Mouse (Mus musculus): Measurements from ENCODE around the gene Foxo6. TPM values are rescaled to one million over a fixed set of nuclear protein-coding genes. Genes with fewer than 3 reads are reported as not detected.

Gene Foxo6
- polyA plus RNA-seq, 1 experiment from 2014 or later, result 0.25 TPM

DNA sequence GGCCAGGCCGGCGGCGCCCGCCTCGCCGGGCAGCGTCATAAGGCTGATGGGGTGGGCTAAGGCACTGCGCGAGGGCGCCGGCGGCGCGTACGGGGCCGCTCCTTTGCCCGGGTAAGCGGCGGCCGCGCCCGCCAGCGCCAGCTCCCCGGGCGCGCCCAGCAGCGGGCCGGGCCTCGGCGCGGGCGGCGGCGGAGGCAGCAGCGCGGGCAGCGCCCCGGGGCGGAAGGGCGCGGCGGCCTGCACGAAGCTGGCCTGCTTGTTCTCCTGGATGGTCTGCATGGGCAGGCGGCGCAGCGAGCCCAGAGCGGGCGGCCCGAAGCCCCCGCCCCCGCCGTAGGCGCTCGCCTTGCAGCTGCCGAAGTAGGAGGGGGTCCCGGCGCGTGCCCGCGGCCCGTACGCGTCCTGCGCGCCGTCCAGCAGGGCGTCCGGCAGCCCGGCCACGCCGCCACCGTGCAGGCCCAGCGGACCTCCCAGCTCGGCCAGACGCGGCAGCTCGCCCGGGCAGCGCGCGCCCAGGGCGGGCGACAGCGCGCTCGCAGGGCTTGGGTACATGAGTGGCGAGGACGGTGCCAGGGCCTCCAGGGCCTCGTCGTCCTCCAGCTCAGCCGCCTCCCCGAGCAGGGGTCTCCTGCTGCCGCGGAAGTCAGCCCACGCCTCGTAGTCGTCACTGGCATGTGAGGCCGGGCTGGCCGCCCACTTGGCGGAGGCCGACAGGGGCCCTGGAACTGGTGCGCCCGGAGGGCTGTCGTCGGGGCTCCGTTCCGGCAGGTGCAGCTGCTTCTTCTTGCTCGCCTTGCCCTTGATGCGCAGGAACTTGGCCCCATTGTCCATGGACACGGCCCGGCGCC lies 18.7 kb downstream of the Foxo6 start:
- H3K4me3 ChIP-seq, result peak overlapping the region; percentile 39
- peak overlapping the region; percentile 72 for H3K4me2 ChIP-seq
- H3K9ac ChIP-seq, result peak overlapping the region; percentile 8
- no peaks in the 10 kb centered on the region for H3K36me3 ChIP-seq
- no peak overlapping the region for H3K27ac ChIP-seq
- ATAC-seq (ENCODE audit: borderline replicate concordance, extremely low read depth, low FRiP score, low TSS enrichment), result peak; percentile 32; the same call in 1 of the 2 replicates
- no peaks in the 10 kb centered on the region for H3K9me3 ChIP-seq
- under 1% methylated on average over 108 of the region's 112 CpGs for WGBS
- H3K4me1 ChIP-seq, result peaks cover 31% of the 10 kb centered on the region
- H3K27me3 ChIP-seq, result peaks cover 87% of the 10 kb centered on the region

DNA sequence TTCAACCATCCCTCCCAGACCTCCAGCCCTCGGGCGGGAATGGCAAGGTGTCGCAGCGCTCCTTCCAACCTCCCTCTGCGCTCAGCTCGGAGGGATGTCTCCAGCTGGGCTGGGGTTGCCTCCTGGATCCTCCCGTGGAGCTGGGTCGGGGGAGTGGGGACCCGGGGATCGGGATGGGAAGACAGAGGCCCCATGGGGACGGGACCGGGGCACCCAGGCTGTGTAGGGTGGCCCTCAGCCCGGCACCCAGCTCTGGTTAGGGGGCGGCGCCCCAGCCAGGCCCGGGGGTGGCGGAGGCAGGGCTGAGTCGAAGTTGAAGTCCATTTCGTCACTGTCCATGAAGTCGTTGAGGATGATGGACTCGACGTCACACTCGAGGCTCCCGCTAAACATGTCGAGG lies 19.5 kb downstream of the Foxo6 start:
- H3K27me3 ChIP-seq, result peaks cover 81% of the 10 kb centered on the region

DNA sequence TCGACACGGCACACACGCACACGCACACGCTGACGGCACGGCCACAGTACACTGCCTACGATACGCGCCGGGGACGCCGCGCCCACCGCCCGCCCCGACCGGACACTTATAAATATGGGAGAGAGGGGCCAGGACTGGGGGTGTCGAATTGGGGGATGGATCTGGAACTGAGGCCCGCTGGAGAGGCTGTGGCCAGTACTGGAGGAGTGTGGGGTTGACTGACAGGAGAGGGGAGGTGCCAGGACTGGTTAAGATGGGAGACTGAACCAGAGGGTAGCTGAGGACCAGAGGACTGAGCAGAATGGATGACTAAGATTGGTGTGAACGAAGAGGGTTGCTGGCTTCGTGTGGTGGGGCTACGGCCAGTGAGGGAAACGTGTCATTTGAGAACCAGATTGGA lies 20.0 kb downstream of the Foxo6 start:
- H3K27me3 ChIP-seq, result peaks cover 84% of the 10 kb centered on the region
- H3K4me3 ChIP-seq, result no peak overlapping the region
- H3K9ac ChIP-seq, result no peak overlapping the region
- no peak for ATAC-seq (ENCODE audit: borderline replicate concordance, extremely low read depth, low FRiP score, low TSS enrichment)
- no peak overlapping the region; the same call in 1 of the 2 replicates for H3K4me2 ChIP-seq
- H3K27ac ChIP-seq, result no peak overlapping the region
- H3K36me3 ChIP-seq, result no peaks in the 10 kb centered on the region
- WGBS, result 26% methylated on average over 24 of the region's 24 CpGs
- H3K4me1 ChIP-seq, result peaks cover 37% of the 10 kb centered on the region
- H3K9me3 ChIP-seq, result no peaks in the 10 kb centered on the region

More for the DNA sequence above, 19.5 kb downstream of the Foxo6 start:
- H3K4me2 ChIP-seq, result peak overlapping the region; percentile 72
- H3K9me3 ChIP-seq, result no peaks in the 10 kb centered on the region
- H3K4me1 ChIP-seq, result peaks cover 37% of the 10 kb centered on the region
- 11% methylated on average over 25 of the region's 25 CpGs for WGBS
- no peaks in the 10 kb centered on the region for H3K36me3 ChIP-seq
- ATAC-seq (ENCODE audit: borderline replicate concordance, extremely low read depth, low FRiP score, low TSS enrichment), result no peak
- no peak overlapping the region for H3K27ac ChIP-seq
- H3K9ac ChIP-seq, result peak overlapping the region; percentile 8
- peak overlapping the region; percentile 39 for H3K4me3 ChIP-seq

DNA sequence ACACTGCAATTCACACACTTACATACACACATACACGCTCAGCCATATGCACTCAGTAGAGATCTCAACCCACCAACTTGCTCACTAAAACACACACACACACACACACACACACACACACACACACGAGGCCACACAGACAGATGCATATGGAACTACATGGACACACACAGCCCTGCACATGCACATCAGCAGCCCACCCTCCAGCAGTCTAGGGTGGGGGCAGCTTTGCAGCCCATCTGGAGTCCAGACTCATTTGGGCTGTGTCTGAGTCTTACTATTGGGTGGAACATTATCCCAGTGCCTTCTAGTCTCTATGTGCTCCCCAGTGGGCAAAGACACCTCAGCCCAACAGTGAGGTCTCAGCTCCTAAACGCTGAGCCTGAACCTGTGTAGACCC lies 23.0 kb downstream of the Foxo6 start:
- ATAC-seq (ENCODE audit: borderline replicate concordance, extremely low read depth, low FRiP score, low TSS enrichment), result no peak
- H3K4me1 ChIP-seq, result peaks cover 34% of the 10 kb centered on the region
- no peaks in the 10 kb centered on the region for H3K9me3 ChIP-seq
- 48% methylated on average over 3 of the region's 3 CpGs for WGBS
- no peaks in the 10 kb centered on the region for H3K36me3 ChIP-seq
- H3K4me2 ChIP-seq, result no peak overlapping the region
- H3K27me3 ChIP-seq, result peaks cover 78% of the 10 kb centered on the region
- no peak overlapping the region for H3K9ac ChIP-seq
- H3K4me3 ChIP-seq, result no peak overlapping the region
- H3K27ac ChIP-seq, result no peak overlapping the region

DNA sequence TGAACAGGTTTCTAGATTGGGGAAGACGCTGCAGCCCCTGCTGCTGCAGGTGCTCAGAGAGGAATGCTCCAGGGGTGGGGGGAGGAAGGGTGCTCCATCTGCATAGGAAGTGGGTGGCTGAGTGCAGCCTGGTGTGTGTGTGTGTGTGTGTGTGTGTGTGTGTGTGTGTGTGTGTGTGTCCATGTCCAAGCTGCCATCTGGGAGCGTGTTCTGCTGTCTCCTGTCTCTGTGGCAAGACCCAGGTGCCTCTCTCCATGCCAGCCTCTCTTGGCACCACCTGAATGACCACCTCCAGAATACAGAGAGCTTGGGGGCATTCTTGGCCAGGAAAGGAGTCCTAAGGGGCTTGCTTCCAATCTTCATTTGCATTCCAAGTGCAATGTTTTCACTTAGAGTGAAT lies 24.4 kb downstream of the Foxo6 start:
- Histone ChIP-seq H3K4me3 (no peak overlapping the region), H3K4me1 (peaks cover 23% of the 10 kb centered on the region), H3K4me2 (no peak overlapping the region), H3K27me3 (peaks cover 72% of the 10 kb centered on the region), H3K36me3 (no peaks in the 10 kb centered on the region), H3K27ac (no peak overlapping the region), H3K9ac (no peak overlapping the region), H3K9me3 (no peaks in the 10 kb centered on the region)
- 40% methylated on average over 2 of the region's 2 CpGs for WGBS
- no peak for ATAC-seq (ENCODE audit: borderline replicate concordance, extremely low read depth, low FRiP score, low TSS enrichment)

DNA sequence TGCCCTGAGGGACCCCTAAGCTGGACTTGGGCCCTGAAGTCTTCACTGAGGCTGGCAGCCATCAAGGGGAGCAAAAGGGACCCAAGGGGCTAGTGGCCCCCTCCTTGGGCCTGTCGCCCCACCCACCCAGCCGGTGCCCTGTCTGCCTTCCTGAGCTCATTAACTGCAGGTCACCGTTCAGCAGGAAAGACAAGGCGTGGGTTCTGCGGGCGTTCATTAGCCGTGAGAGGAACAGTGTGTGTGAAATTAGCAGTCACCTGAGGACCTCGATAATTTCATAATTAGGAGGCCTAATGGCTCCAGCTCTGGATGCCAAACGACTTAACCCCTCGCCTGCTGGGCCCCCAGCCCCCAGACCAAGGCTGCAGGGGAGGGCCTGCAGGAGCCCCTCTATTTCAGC lies 24.9 kb downstream of the Foxo6 start:
- no peak for ATAC-seq (ENCODE audit: borderline replicate concordance, extremely low read depth, low FRiP score, low TSS enrichment)
- H3K4me2 ChIP-seq, result no peak overlapping the region
- no peaks in the 10 kb centered on the region for H3K36me3 ChIP-seq
- H3K9ac ChIP-seq, result no peak overlapping the region
- 41% methylated on average over 10 of the region's 10 CpGs for WGBS
- H3K9me3 ChIP-seq, result no peaks in the 10 kb centered on the region
- no peak overlapping the region for H3K4me3 ChIP-seq
- H3K27ac ChIP-seq, result no peak overlapping the region
- H3K4me1 ChIP-seq, result peaks cover 19% of the 10 kb centered on the region
- peaks cover 67% of the 10 kb centered on the region for H3K27me3 ChIP-seq

DNA sequence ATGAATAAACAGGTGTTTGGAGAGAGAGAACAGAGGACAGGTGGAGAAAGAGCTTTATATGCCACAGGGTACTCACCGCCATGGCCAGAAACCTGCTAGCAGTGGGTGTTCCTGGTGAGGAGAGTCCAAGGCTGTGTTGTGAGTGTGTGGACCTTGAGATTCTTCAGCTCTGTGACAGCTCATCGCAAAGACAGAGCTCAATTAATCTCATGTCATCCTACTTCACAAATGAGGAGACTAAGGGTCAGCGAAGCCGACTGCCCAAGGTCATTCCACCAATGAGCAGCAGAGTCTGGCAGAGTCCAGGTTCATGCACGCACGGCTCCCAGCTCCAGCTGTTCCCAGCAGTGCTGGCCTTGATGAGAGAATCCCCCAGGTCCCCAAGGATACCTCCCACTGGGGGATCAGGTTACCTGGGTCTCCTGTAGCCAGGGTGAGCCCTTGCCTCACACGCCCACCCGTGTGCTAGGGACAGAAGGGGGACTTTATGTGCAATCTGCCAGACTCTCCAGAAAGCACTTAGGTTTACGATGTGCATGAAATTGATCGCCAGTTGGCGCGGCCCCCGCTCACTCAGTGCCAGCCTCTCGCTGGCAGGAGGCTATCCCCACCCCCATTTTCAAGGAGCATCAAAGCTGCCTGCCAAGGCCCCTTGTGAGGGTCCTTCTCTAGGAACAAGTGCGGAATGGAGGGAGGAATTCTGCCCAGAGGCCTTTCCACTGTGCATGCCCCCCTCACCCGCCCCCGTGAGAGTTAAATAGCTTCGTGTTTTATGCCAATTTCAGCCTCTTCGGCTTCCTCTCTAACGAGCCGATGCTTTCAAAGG lies 27.6 kb downstream of the Foxo6 start:
- Histone ChIP-seq H3K36me3 (no peaks in the 10 kb centered on the region), H3K4me2 (no peak overlapping the region), H3K4me3 (no peak overlapping the region), H3K9me3 (no peaks in the 10 kb centered on the region), H3K27me3 (peaks cover 42% of the 10 kb centered on the region), H3K4me1 (peaks cover 29% of the 10 kb centered on the region), H3K9ac (no peak overlapping the region), H3K27ac (no peak overlapping the region)
- ATAC-seq (ENCODE audit: borderline replicate concordance, extremely low read depth, low FRiP score, low TSS enrichment), result no peak
- WGBS, result 39% methylated on average over 21 of the region's 21 CpGs

DNA sequence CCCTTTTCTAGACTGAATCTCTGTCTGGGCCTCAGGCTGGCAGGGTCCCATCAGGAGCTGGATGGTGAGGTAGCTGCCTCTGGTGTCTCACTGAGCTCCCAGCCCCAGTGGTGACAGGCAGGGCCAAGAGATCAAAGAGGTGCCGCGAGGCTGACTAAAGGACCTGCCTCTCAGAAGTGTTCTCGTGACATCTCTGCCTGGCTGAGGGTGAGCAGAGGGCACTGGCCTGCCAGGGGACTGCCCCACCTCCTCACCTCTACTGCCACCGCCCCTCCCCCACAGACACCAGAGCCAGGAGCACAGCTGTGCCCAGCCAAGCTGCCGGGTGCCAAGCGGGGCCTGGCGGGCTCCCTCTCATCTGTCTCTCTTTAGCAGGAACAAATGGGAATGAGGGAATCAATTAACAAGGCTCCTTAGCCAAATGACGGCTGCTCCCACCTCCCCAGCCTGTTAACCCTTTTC lies 38.3 kb downstream of the Foxo6 start:
- H3K4me2 ChIP-seq, result no peak overlapping the region
- H3K9ac ChIP-seq, result no peak overlapping the region
- no peaks in the 10 kb centered on the region for H3K27me3 ChIP-seq
- ATAC-seq (ENCODE audit: borderline replicate concordance, extremely low read depth, low FRiP score, low TSS enrichment), result no peak
- H3K27ac ChIP-seq, result peak overlapping the region; percentile 48; the same call in 1 of the 2 replicates
- WGBS, result 9% methylated on average over 8 of the region's 8 CpGs
- no peak overlapping the region for H3K4me3 ChIP-seq
- no peaks in the 10 kb centered on the region for H3K9me3 ChIP-seq
- peaks cover 47% of the 10 kb centered on the region for H3K4me1 ChIP-seq
- H3K36me3 ChIP-seq, result no peaks in the 10 kb centered on the region

DNA sequence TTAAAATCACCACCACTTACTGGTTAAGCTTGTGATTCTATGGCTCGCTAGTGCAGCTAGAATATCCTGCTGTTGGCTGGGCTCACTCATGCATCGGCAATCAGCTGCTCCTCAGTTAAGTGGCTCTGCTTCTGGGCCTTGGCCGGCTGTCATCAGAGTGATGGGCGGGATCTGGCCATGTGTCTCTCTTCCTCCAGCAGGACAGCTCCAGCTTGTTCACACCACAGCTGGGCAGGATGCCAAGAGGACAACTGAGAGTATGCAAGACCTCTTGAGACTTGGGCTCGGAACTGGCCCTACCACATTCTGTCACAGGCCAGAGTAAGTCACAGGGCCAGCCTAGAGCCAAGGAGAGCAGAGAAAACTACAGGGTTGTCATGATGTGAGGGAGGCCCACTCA lies 39.7 kb downstream of the Foxo6 start:
- Histone ChIP-seq H3K9ac (no peak overlapping the region), H3K36me3 (no peaks in the 10 kb centered on the region), H3K27me3 (0 out of 2 replicates have a peak, but pooled peaks cover 3% of the 10 kb centered on the region), H3K4me1 (peaks cover 45% of the 10 kb centered on the region), H3K4me2 (no peak overlapping the region), H3K27ac (peak overlapping the region; percentile 48), H3K4me3 (no peak overlapping the region), H3K9me3 (no peaks in the 10 kb centered on the region)
- peak; percentile 89 for ATAC-seq (ENCODE audit: borderline replicate concordance, extremely low read depth, low FRiP score, low TSS enrichment)
- 7% methylated on average over 5 of the region's 5 CpGs for WGBS

DNA sequence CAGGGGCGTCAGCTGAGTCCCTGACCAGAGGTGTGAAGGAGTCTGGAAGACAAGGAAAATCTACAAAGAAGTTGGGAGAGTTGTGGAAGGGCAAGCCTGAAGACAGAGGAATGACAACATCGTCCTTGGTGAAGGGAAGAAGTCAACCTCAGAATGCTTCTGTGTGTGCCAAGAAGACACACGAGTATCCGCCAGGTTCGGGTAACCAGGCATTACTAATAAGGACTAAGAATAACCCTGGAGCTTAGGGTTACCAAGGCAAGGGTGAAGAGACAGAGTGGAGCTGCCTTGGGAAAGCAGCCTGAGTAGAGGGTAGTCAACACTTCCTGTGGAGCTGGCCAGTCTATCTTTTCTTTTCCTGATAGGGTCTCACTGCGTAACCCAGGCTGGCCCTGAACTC lies 41.1 kb downstream of the Foxo6 start:
- Histone ChIP-seq H3K36me3 (no peaks in the 10 kb centered on the region), H3K27ac (no peak overlapping the region), H3K4me1 (peaks cover 43% of the 10 kb centered on the region), H3K9me3 (no peaks in the 10 kb centered on the region), H3K4me3 (no peak overlapping the region), H3K27me3 (peaks cover 12% of the 10 kb centered on the region; the same call in 1 of the 2 replicates), H3K9ac (no peak overlapping the region), H3K4me2 (no peak overlapping the region)
- 88% methylated on average over 6 of the region's 6 CpGs for WGBS
- no peak for ATAC-seq (ENCODE audit: borderline replicate concordance, extremely low read depth, low FRiP score, low TSS enrichment)

DNA sequence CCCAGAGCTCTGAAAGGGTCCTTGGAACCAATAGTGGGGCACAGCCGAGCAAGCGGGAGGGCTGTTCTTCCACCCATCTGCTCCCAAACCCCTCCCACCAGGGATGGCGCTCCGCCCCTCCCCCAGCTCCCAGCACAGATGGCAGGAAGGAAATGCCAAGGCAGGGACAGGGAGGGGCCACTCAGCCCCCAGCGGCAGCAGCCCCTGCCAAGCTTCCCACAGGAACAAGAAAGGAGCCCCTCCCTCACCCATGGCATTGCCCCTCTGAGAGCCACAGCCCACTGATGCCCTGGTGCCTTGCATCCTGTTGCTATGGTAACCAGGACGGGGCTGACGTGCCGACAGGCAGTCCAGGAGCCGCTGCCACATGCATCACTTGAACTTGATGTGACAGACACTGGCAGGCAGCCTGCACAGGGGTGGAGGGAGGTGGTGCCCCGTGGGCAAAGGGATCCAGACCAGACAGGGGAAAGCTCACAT lies 44.3 kb downstream of the Foxo6 start:
- peak; percentile 19 for ATAC-seq (ENCODE audit: borderline replicate concordance, extremely low read depth, low FRiP score, low TSS enrichment)
- H3K9me3 ChIP-seq, result no peaks in the 10 kb centered on the region
- H3K9ac ChIP-seq, result no peak overlapping the region
- no peak overlapping the region for H3K4me2 ChIP-seq
- H3K4me3 ChIP-seq, result no peak overlapping the region
- H3K36me3 ChIP-seq, result no peaks in the 10 kb centered on the region
- 5% methylated on average over 10 of the region's 10 CpGs for WGBS
- H3K27me3 ChIP-seq, result peaks cover 38% of the 10 kb centered on the region
- no peak overlapping the region for H3K27ac ChIP-seq
- peaks cover 23% of the 10 kb centered on the region for H3K4me1 ChIP-seq

DNA sequence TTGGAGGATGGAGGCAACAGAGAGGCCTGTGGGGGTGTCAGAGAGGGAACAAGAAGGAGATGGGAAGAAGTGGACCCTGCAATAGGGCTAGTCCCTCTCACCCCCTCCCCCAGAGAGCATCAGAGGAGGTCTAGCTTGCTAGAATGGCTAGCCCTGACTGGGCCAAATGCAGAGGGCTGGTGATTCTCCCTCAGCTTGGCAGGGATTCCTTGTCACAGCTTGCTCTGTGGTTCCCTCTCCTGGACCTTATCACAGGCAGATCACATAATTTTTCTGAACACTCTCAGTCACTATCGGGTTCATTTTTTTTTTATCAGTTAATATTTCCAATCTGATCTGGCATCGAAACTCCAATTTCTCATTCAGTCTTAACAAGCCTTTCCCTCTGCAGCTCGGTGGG lies 46.0 kb downstream of the Foxo6 start:
- peaks cover 40% of the 10 kb centered on the region for H3K27me3 ChIP-seq
- WGBS, result 45% methylated on average over 3 of the region's 3 CpGs

More for the DNA sequence above, 46.0 kb downstream of the Foxo6 start:
- Histone ChIP-seq H3K36me3 (no peaks in the 10 kb centered on the region), H3K4me2 (no peak overlapping the region), H3K4me3 (no peak overlapping the region), H3K9me3 (no peaks in the 10 kb centered on the region), H3K9ac (no peak overlapping the region), H3K27ac (no peak overlapping the region), H3K4me1 (peaks cover 16% of the 10 kb centered on the region)
- ATAC-seq (ENCODE audit: borderline replicate concordance, extremely low read depth, low FRiP score, low TSS enrichment), result no peak

Measured in lung, embryonic 15.5 days (tissue).